Mouse (Mus musculus): ENCODE data around the gene Hsp90ab1.

DNA sequence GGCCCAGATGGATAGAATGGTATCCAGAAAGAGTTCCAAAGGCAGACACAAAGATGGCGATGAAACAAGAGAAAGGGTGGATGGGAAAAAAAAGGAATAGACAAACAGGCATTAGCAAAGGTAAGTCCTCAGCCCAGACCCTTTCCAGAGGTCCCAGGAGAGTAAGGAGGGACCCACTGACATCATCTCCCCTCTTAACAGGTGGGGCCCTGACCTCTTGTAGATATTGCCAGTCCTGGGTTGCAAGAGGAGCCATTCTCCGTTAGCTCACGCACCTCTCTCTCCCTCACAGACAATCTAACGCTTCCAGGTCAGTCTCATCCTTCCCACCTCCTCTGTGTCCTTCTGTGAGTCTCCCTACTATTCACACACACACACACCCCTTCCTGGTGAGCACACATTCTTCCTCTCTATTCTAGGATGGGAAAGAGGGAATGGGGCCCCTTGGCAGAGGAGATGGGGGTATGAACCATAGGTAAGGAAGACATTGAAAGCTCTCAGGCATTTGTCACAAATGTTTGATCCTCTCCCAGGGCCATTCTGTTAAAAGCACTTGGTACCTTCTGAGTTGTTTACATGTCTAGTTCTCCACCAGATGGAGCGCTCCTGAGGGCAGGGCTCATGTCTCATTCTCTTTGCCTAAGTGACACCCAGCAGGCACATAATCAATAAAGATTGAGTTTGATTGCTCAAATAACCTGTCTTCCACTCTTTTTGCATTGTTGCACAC, 25.4 kb downstream of the Hsp90ab1 start:
- TF ChIP-seq CTCF (IDR thresholded peaks at IDR 0.05; ENCODE audit: extremely low read depth, insufficient read depth, insufficient read length, insufficient replicate concordance) (no peak), POLR2A (IDR thresholded peaks at IDR 0.05; ENCODE audit: low read depth, low read length) (no peak)

Data from spleen, adult 2 months (tissue).